ENCODE assay signal across 8 mouse cellular contexts in the genomic region with DNA sequence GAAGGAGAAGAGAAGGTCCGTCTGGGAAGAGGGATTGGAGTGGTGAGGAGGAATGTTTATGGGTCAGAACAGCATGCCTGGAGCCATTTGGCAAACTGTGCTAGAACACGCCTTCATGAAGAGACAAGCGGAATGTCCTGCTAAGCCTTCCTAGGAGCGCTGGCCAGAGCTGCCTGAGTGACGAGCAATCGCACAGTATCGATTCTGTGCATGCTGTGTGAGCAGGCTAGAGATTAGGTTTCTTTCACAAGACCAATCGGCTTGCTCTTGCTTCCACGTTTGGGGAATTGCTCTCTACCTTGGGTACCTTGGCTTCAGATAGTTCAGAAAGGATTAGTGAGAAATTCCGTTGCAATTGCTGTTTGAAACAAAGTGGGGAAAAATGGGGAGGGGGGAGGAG. TPM values are rescaled to one million over a fixed set of nuclear protein-coding genes. Genes with fewer than 3 reads are reported as not detected.
A peak's percentile ranks its signal among the peaks of the same experiment; 100 is the strongest.
DNase-seq lines count a peak whose midpoint lies in the region; ATAC-seq lines count a peak whose summit lies in the region.

No protein-coding gene starts in this region.

- no peak overlapping the region for H3K9ac ChIP-seq in heart, embryonic 14.5 days (ENCODE audit: low read length)
- peak overlapping the region; percentile 28; the same call in 1 of the 2 replicates for H3K9ac ChIP-seq in embryonic facial prominence, embryonic 14.5 days (ENCODE audit: low read depth, low read length)
- H3K9ac ChIP-seq in limb, embryonic 15.5 days, result no peak overlapping the region

- H3K4me1 ChIP-seq in heart, embryonic 14.5 days (ENCODE audit: control insufficient read depth in 2 of 2, insufficient read depth in 2 of 2, low read length in 2 of 2), result peaks cover 6 to 7% of the 10 kb centered on the region in 2 experiments; a peak in 3 of 4 replicates
- H3K4me1 ChIP-seq in embryonic facial prominence, embryonic 14.5 days (ENCODE audit: control insufficient read depth, insufficient read depth, low read length), result peaks cover 19% of the 10 kb centered on the region; the same call in 1 of the 2 replicates
- H3K4me1 ChIP-seq in limb, embryonic 15.5 days, result peaks cover 24% of the 10 kb centered on the region

- no peak overlapping the region for H3K4me3 ChIP-seq in heart, embryonic 14.5 days (ENCODE audit: control insufficient read depth in 1 of 2, insufficient read depth in 1 of 2, low read depth in 1 of 2, low read length in 2 of 2)
- H3K4me3 ChIP-seq in embryonic facial prominence, embryonic 14.5 days (ENCODE audit: low read depth, low read length), result no peak overlapping the region
- H3K4me3 ChIP-seq in limb, embryonic 15.5 days, result no peak overlapping the region; the same call in 1 of the 2 replicates

- ATAC-seq in heart, embryonic 14.5 days (ENCODE audit: insufficient number of reproducible peaks, insufficient read depth, low FRiP score, low read depth), result no peak
- ATAC-seq in embryonic facial prominence, embryonic 14.5 days (ENCODE audit: low read depth), result peak; percentile 90
- ATAC-seq in limb, embryonic 15.5 days (ENCODE audit: insufficient number of reproducible peaks, low FRiP score, low TSS enrichment, low read depth), result peak; percentile 73
- no peak for ATAC-seq in erythroid progenitor cell, adult 5-6 weeks (replicated peaks; ENCODE audit: low FRiP score, poor library complexity, severe bottlenecking)

- H3K36me3 ChIP-seq in heart, embryonic 14.5 days (ENCODE audit: control insufficient read depth, insufficient read depth, low read length), result no peaks in the 10 kb centered on the region
- no peaks in the 10 kb centered on the region for H3K36me3 ChIP-seq in embryonic facial prominence, embryonic 14.5 days (ENCODE audit: control insufficient read depth, insufficient read depth, low read length)
- H3K36me3 ChIP-seq in limb, embryonic 15.5 days, result no peaks in the 10 kb centered on the region

- H3K27me3 ChIP-seq in heart, embryonic 14.5 days (ENCODE audit: control insufficient read depth, insufficient read depth, low read length), result no peaks in the 10 kb centered on the region
- H3K27me3 ChIP-seq in embryonic facial prominence, embryonic 14.5 days (replicated peaks; ENCODE audit: control insufficient read depth, insufficient read depth, low read length), result no peaks in the 10 kb centered on the region
- H3K27me3 ChIP-seq in limb, embryonic 15.5 days, result no peaks in the 10 kb centered on the region

- H3K27ac ChIP-seq in heart, embryonic 14.5 days (replicated peaks in 1 of 2; ENCODE audit: control insufficient read depth in 1 of 2, insufficient read depth in 1 of 2, low read depth in 2 of 2, low read length in 2 of 2), result no peak overlapping the region
- H3K27ac ChIP-seq in embryonic facial prominence, embryonic 14.5 days (replicated peaks; ENCODE audit: low read depth, low read length), result peak overlapping the region; percentile 66
- H3K27ac ChIP-seq in limb, embryonic 15.5 days, result peak overlapping the region; percentile 86

- 23% methylated on average over 10 of the region's 10 CpGs for WGBS in heart, embryonic 14.5 days
- 9% methylated on average over 10 of the region's 10 CpGs for WGBS in embryonic facial prominence, embryonic 14.5 days
- 16% methylated on average over 10 of the region's 10 CpGs for WGBS in limb, embryonic 15.5 days

- H3K4me2 ChIP-seq in heart, embryonic 14.5 days (ENCODE audit: low read length), result peak overlapping the region; percentile 16; the same call in 1 of the 2 replicates
- peak overlapping the region; percentile 35 for H3K4me2 ChIP-seq in embryonic facial prominence, embryonic 14.5 days (ENCODE audit: low read depth, low read length)
- H3K4me2 ChIP-seq in limb, embryonic 15.5 days, result peak overlapping the region; percentile 31

- H3K9me3 ChIP-seq in heart, embryonic 14.5 days (ENCODE audit: control insufficient read depth, low read length), result no peaks in the 10 kb centered on the region
- no peaks in the 10 kb centered on the region for H3K9me3 ChIP-seq in embryonic facial prominence, embryonic 14.5 days (ENCODE audit: control insufficient read depth, low read length)
- no peaks in the 10 kb centered on the region for H3K9me3 ChIP-seq in limb, embryonic 15.5 days

- no peak for DNase-seq in heart, adult 9 months (ENCODE audit: low spot score in 2 of 2)
- DNase-seq in Muller cell, postnatal 12 days (ENCODE audit: inconsistent ontology term), result peak; percentile 61
- peak; percentile 91 for DNase-seq in embryonic facial prominence, embryonic 14.5 days (ENCODE audit: low spot score)
- DNase-seq in adrenal gland, postnatal 10 days, result no peak
- no peak for DNase-seq in thymus, postnatal 36 days

RNA-seq across cellular contexts. Expression of a gene that starts 35.2 kb away (rescaled TPM):
- 103 and 108 TPM in 2 replicates for polyA plus RNA-seq in heart, embryonic 14.5 days (2014; fragmentation: Nextera tagmentation; extraction: Ambion mirVana)
- polyA plus RNA-seq in embryonic facial prominence, embryonic 14.5 days (2014; fragmentation: Nextera tagmentation; extraction: Ambion mirVana), result 75.2 and 78.8 TPM in 2 replicates
- 71.8 and 77.8 TPM in 2 replicates for polyA plus RNA-seq in limb, embryonic 15.5 days (2015; fragmentation: Nextera tagmentation; extraction: Ambion mirVana)
- 1,000 to 10,000 TPM in 1 of 2 experiments, 100 to 1,000 TPM in 1; 658 to 1,673 TPM for total RNA-seq in adrenal gland, postnatal 10 days (2021)
- 2.9 and 3.4 TPM in 2 replicates for total RNA-seq in erythroid progenitor cell, adult 5-6 weeks (2015; ENCODE audit: low replicate concordance)
- total RNA-seq in erythroid progenitor cell, adult 5-6 weeks (2017; ENCODE audit: low replicate concordance), result not detected in 2 replicates

Comparison
In these comparisons a context has a peak if more than half of its experiments do, and no peak if none do; other contexts are left out.
1. ATAC-seq: peak in embryonic facial prominence, embryonic 14.5 days (single experiment) and limb, embryonic 15.5 days (single experiment); none in heart, embryonic 14.5 days (single experiment) and erythroid progenitor cell, adult 5-6 weeks (single experiment).
2. H3K27ac ChIP-seq: peak in embryonic facial prominence, embryonic 14.5 days (single experiment) and limb, embryonic 15.5 days (single experiment); none in heart, embryonic 14.5 days (0 of 2).
3. DNase-seq: peak in Muller cell, postnatal 12 days (single experiment) and embryonic facial prominence, embryonic 14.5 days (single experiment); none in heart, adult 9 months (0 of 2), adrenal gland, postnatal 10 days (single experiment) and thymus, postnatal 36 days (0 of 2).
4. Peak in every context shown above with its lines, with median percentiles within 50 percentile points of each other: H3K4me2 ChIP-seq.